8 mouse cellular contexts compared by ENCODE assay signal in genomic region chr9:57420321-57421120, GRCm38 (mm10). TPM values are rescaled to one million over a fixed set of nuclear protein-coding genes. Genes with fewer than 3 reads are reported as not detected.
DNase-seq lines count a peak whose midpoint lies in the region; ATAC-seq and TF ChIP-seq lines count a peak whose summit lies in the region.

No protein-coding gene starts in this region.

- H3K9me3 ChIP-seq in heart, embryonic 14.5 days (ENCODE audit: control insufficient read depth, low read length), result no peaks in the 10 kb centered on the region
- no peaks in the 10 kb centered on the region for H3K9me3 ChIP-seq in stomach, embryonic 16.5 days (replicated peaks; ENCODE audit: control insufficient read depth, low read length)

- no peak for TF ChIP-seq POLR2A in liver, adult 2 months (IDR thresholded peaks at IDR 0.05; ENCODE audit: extremely low read depth, insufficient read depth, low read length)

- H3K27me3 ChIP-seq in heart, embryonic 14.5 days (ENCODE audit: control insufficient read depth, insufficient read depth, low read length), result no peaks in the 10 kb centered on the region
- no peaks in the 10 kb centered on the region for H3K27me3 ChIP-seq in liver, adult 2 months (ENCODE audit: control insufficient read depth, insufficient read depth, low read length)
- H3K27me3 ChIP-seq in stomach, embryonic 16.5 days (ENCODE audit: control insufficient read depth, insufficient read depth, low read length), result no peaks in the 10 kb centered on the region

- no peak for TF ChIP-seq CTCF in liver, adult 2 months (IDR thresholded peaks at IDR 0.05; ENCODE audit: low read depth, low read length)

- no peaks in the 10 kb centered on the region for H3K79me2 ChIP-seq in liver, adult 2 months (ENCODE audit: control insufficient read depth, insufficient read depth, low read length)

- no peak overlapping the region for H3K4me3 ChIP-seq in heart, embryonic 14.5 days (ENCODE audit: control insufficient read depth in 1 of 2, insufficient read depth in 1 of 2, low read depth in 1 of 2, low read length in 2 of 2)
- H3K4me3 ChIP-seq in liver, adult 2 months (ENCODE audit: insufficient read depth, low read depth, low read length), result no peak overlapping the region
- H3K4me3 ChIP-seq in stomach, embryonic 16.5 days (replicated peaks; ENCODE audit: low read length), result 0 out of 2 replicates have a peak overlapping the region, but pooled peaks have one; percentile 10

- peaks cover 36 to 49% of the 10 kb centered on the region in 2 experiments for H3K4me1 ChIP-seq in heart, embryonic 14.5 days (ENCODE audit: control insufficient read depth in 2 of 2, insufficient read depth in 2 of 2, low read length in 2 of 2)
- peaks cover 7% of the 10 kb centered on the region; the same call in 1 of the 2 replicates for H3K4me1 ChIP-seq in liver, adult 2 months (ENCODE audit: control insufficient read depth, insufficient read depth, low read length)
- peaks cover 29% of the 10 kb centered on the region for H3K4me1 ChIP-seq in stomach, embryonic 16.5 days (ENCODE audit: control insufficient read depth, insufficient read depth, low read length)

- H3K36me3 ChIP-seq in heart, embryonic 14.5 days (ENCODE audit: control insufficient read depth, insufficient read depth, low read length), result no peaks in the 10 kb centered on the region
- H3K36me3 ChIP-seq in liver, adult 2 months (ENCODE audit: control insufficient read depth, insufficient read depth, low read length), result no peaks in the 10 kb centered on the region
- no peaks in the 10 kb centered on the region for H3K36me3 ChIP-seq in stomach, embryonic 16.5 days (ENCODE audit: control insufficient read depth, insufficient read depth, low read length)

- DNase-seq in retina, postnatal 1 day, result peak; percentile 49
- DNase-seq in retina, embryonic 14.5 days (ENCODE audit: low spot score), result no peak
- peak; percentile 100 for DNase-seq in fibroblast of lung, adult 2 months (ENCODE audit: low read depth)
- peak; percentile 93 for DNase-seq in kidney, postnatal 10 days
- DNase-seq in liver, adult 2 months (ENCODE audit: extremely low read depth, low read depth, low spot score), result peak; percentile 65
- DNase-seq in natural killer cell, adult 2 months (ENCODE audit: low spot score in 2 of 2), result peak; percentile 62

- peak overlapping the region; percentile 51 for H3K4me2 ChIP-seq in heart, embryonic 14.5 days (ENCODE audit: low read length)
- H3K4me2 ChIP-seq in stomach, embryonic 16.5 days (ENCODE audit: low read depth, low read length), result peak overlapping the region; percentile 43

- 6% methylated on average over 20 of the region's 20 CpGs for WGBS in heart, embryonic 14.5 days
- 35% methylated on average over 20 of the region's 20 CpGs for WGBS in liver, adult 2 months
- 17% methylated on average over 20 of the region's 20 CpGs for WGBS in stomach, embryonic 16.5 days

- H3K27ac ChIP-seq in heart, embryonic 14.5 days (replicated peaks in 1 of 2; ENCODE audit: control insufficient read depth in 1 of 2, insufficient read depth in 1 of 2, low read depth in 2 of 2, low read length in 2 of 2), result peak overlapping the region; percentile 85 to 92
- peak overlapping the region; percentile 38 for H3K27ac ChIP-seq in liver, adult 2 months (replicated peaks; ENCODE audit: insufficient read depth, low read depth, low read length)
- H3K27ac ChIP-seq in stomach, embryonic 16.5 days (ENCODE audit: low read length), result peak overlapping the region; percentile 98

- peak overlapping the region; percentile 39; the same call in 1 of the 2 replicates for H3K9ac ChIP-seq in heart, embryonic 14.5 days (ENCODE audit: low read length)
- no peak overlapping the region for H3K9ac ChIP-seq in liver, adult 2 months (ENCODE audit: low read depth, low read length)
- peak overlapping the region; percentile 63 for H3K9ac ChIP-seq in stomach, embryonic 16.5 days (ENCODE audit: low read length)

- peak; percentile 84 for ATAC-seq in heart, embryonic 14.5 days (ENCODE audit: insufficient number of reproducible peaks, insufficient read depth, low FRiP score, low read depth)
- peak; percentile 89 for ATAC-seq in stomach, embryonic 16.5 days (ENCODE audit: insufficient read depth, low FRiP score)

RNA-seq across cellular contexts. Expression of gene Ppcdc, which starts 19.4 kb away (rescaled TPM):
- 18.5 and 21.1 TPM in 2 replicates for polyA plus RNA-seq in heart, embryonic 14.5 days (2014; fragmentation: Nextera tagmentation; extraction: Ambion mirVana)
- total RNA-seq in liver, adult 2 months (2014; rRNA removed), result 10.9 and 11.3 TPM in 2 replicates
- polyA plus RNA-seq in liver, adult 2 months (2012; rRNA removed), result 25.2 and 42.4 TPM in 2 replicates
- 26.4 and 28.7 TPM in 2 replicates for polyA plus RNA-seq in stomach, embryonic 16.5 days (2015; fragmentation: Nextera tagmentation; extraction: Ambion mirVana)

RNA-seq across cellular contexts. Expression of gene Scamp5, which starts 47.3 kb away (rescaled TPM):
- 4.5 and 6.2 TPM in 2 replicates for polyA plus RNA-seq in heart, embryonic 14.5 days (2014; fragmentation: Nextera tagmentation; extraction: Ambion mirVana)
- 10.3 and 12.7 TPM in 2 replicates for total RNA-seq in liver, adult 2 months (2014; rRNA removed)
- 13.7 and 18.2 TPM in 2 replicates for polyA plus RNA-seq in liver, adult 2 months (2012; rRNA removed)
- polyA plus RNA-seq in stomach, embryonic 16.5 days (2015; fragmentation: Nextera tagmentation; extraction: Ambion mirVana), result 28.5 and 31.0 TPM in 2 replicates

Comparison
In these comparisons a context has a peak if more than half of its experiments do, and no peak if none do; other contexts are left out.
1. H3K27ac ChIP-seq: peak in every context shown above with its lines; median percentile 98 in stomach, embryonic 16.5 days; 88 in heart, embryonic 14.5 days; 38 in liver, adult 2 months.